Mouse (Mus musculus) ES-Bruce4 (cell line): ENCODE data around the gene 1700012P22Rik.

Source experiments
- CTCF ChIP-seq: IDR thresholded peaks from one replicate; pipeline ENCODE4 v1.8.1; 2011; ENCODE audit warnings: low read depth, low read length
- EP300 ChIP-seq: IDR thresholded peaks from 2 replicates; pipeline ENCODE4 v1.6.1; 2011; ENCODE audit warnings: low read depth, low read length; ENCODE audit not compliant: insufficient read depth
- POLR2A ChIP-seq: IDR thresholded peaks from one replicate; pipeline ENCODE4 v1.8.1; 2011; ENCODE audit warnings: low read length; ENCODE audit not compliant: insufficient read depth

- TF ChIP-seq POLR2A (no peak), EP300 (no peak), CTCF (no peak)
These were observed 35.9 kb downstream of the 1700012P22Rik start for GRCm38 (mm10) chr4:144402712-144403111.
